16 mouse cellular contexts compared by ENCODE assay signal in genomic region chr5:64234269-64234985, GRCm38 (mm10).
DNase-seq lines count a peak whose midpoint lies in the region; ATAC-seq and TF ChIP-seq lines count a peak whose summit lies in the region.
"Had no signal": no experiment of that assay in that cellular context is flagged by ENCODE, and none has a peak within 500 bp of the region (broad histone marks: within the 10 kb centered on the region; RNA-seq: fewer than 3 reads in every experiment).

No protein-coding gene starts in this region.

- H3K27ac ChIP-seq in intestine, postnatal 0 days (ENCODE audit: low read depth, low read length), result no peak overlapping the region; the same call in 1 of the 2 replicates
- H3K27ac ChIP-seq: embryonic facial prominence, embryonic 12.5 days; forebrain, embryonic 12.5 days; left cerebral cortex, adult 2 months; limb, embryonic 15.5 days; midbrain, embryonic 15.5 days had no signal

- no peak for ATAC-seq in intestine, postnatal 0 days
- ATAC-seq: midbrain, embryonic 15.5 days had no signal

- no peak overlapping the region for H3K9ac ChIP-seq in intestine, postnatal 0 days (ENCODE audit: low read depth, low read length)
- H3K9ac ChIP-seq: embryonic facial prominence, embryonic 12.5 days; forebrain, embryonic 12.5 days; limb, embryonic 15.5 days; midbrain, embryonic 15.5 days had no signal

- no peaks in the 10 kb centered on the region for H3K9me3 ChIP-seq in intestine, postnatal 0 days (ENCODE audit: control insufficient read depth)
- H3K9me3 ChIP-seq: embryonic facial prominence, embryonic 12.5 days; forebrain, embryonic 12.5 days; limb, embryonic 15.5 days; midbrain, embryonic 15.5 days had no signal

- peak overlapping the region; percentile 46 for H3K4me2 ChIP-seq in intestine, postnatal 0 days (replicated peaks; ENCODE audit: low read depth)
- H3K4me2 ChIP-seq: embryonic facial prominence, embryonic 12.5 days; forebrain, embryonic 12.5 days; limb, embryonic 15.5 days; midbrain, embryonic 15.5 days had no signal

- no peak for TF ChIP-seq CTCF in intestine, postnatal 0 days (IDR thresholded peaks at IDR 0.05; ENCODE audit: low read depth)

- DNase-seq in kidney, adult 11 months, result peak; percentile 37
- no peak for DNase-seq in kidney, postnatal 10 days
- peak; percentile 30 for DNase-seq in spleen, postnatal 36 days (ENCODE audit: low spot score in 2 of 2)
- DNase-seq in spleen, postnatal 4 days (ENCODE audit: low spot score in 2 of 2), result no peak
- peak; percentile 57 for DNase-seq in thymus, postnatal 0 days (ENCODE audit: low spot score)
- no peak for DNase-seq in neural tube, embryonic 10.5 days (ENCODE audit: extremely low spot score, low spot score)
- DNase-seq in embryo, embryonic 11 days, result no peak
- DNase-seq: cerebellum, adult 8-10 months; heart, postnatal 4 days; lung, postnatal 36 days had no signal

- WGBS in intestine, postnatal 0 days, result 43% methylated on average over 8 of the region's 8 CpGs

- no peaks in the 10 kb centered on the region for H3K27me3 ChIP-seq in intestine, postnatal 0 days (replicated peaks; ENCODE audit: control insufficient read depth, insufficient read depth, low read length)
- H3K27me3 ChIP-seq: embryonic facial prominence, embryonic 12.5 days; forebrain, embryonic 12.5 days; limb, embryonic 15.5 days; midbrain, embryonic 15.5 days had no signal

- H3K4me1 ChIP-seq in intestine, postnatal 0 days (replicated peaks; ENCODE audit: control insufficient read depth, insufficient read depth, low read length), result peaks cover 25% of the 10 kb centered on the region

- no peaks in the 10 kb centered on the region for H3K36me3 ChIP-seq in intestine, postnatal 0 days (ENCODE audit: control insufficient read depth, insufficient read depth)
- H3K36me3 ChIP-seq: embryonic facial prominence, embryonic 12.5 days; forebrain, embryonic 12.5 days; limb, embryonic 15.5 days; midbrain, embryonic 15.5 days had no signal

- no peak overlapping the region for H3K4me3 ChIP-seq in intestine, postnatal 0 days (ENCODE audit: low read depth, low read length)
- H3K4me3 ChIP-seq: embryonic facial prominence, embryonic 12.5 days; forebrain, embryonic 12.5 days; left cerebral cortex, adult 2 months; limb, embryonic 15.5 days; midbrain, embryonic 15.5 days had no signal

Comparison
In these comparisons a context has a peak if more than half of its experiments do, and no peak if none do; other contexts are left out.
1. DNase-seq: peak in kidney, adult 11 months (single experiment), spleen, postnatal 36 days (2 of 2) and thymus, postnatal 0 days (single experiment); none in kidney, postnatal 10 days (single experiment), spleen, postnatal 4 days (0 of 2), neural tube, embryonic 10.5 days (single experiment) and embryo, embryonic 11 days (single experiment).